Mouse (Mus musculus) C2C12 (cell line): ENCODE results near the gene Olfr895.

Experiments
- CEBPB ChIP-seq: IDR thresholded peaks from one replicate; pipeline ENCODE4 v1.6.1; 2011; ENCODE audit warnings: low read depth, mild to moderate bottlenecking, control low read depth, moderate library complexity
- CTCF ChIP-seq: IDR thresholded peaks from one replicate; pipeline ENCODE4 v1.5.1; 2011; ENCODE audit not compliant: control insufficient read depth, insufficient read depth, insufficient read length
- MAX ChIP-seq: IDR thresholded peaks from one replicate; pipeline ENCODE4 v1.6.1; 2011; ENCODE audit warnings: mild to moderate bottlenecking, control low read depth
- MYOD1 ChIP-seq: IDR thresholded peaks from one replicate; pipeline ENCODE4 v1.6.1; 2011; ENCODE audit warnings: low read depth; ENCODE audit not compliant: control insufficient read depth, insufficient read length
- USF1 ChIP-seq: IDR thresholded peaks from one replicate; pipeline ENCODE4 v1.6.1; 2011; ENCODE audit warnings: low read depth, mild to moderate bottlenecking, control low read depth, moderate library complexity

DNA sequence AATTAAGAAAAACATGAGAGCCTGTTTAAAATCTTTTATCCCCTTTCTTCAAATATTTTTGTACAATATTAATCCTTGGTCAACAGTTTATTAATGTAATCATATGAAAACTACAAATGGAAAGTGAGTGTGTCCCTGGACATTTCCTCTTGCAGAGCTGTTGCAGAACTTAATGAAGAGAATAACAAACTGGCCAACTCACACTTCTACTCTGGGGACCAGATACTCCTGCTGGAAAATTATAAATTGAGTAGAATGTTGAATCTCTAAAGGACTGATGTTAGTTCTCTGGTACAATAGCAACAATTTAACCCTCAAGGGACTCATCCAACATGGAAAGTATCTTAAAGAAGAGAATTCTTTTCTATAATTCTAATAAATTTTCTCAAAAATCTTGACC is at the start of gene Olfr895:
- TF ChIP-seq CEBPB: no peak
- TF ChIP-seq CTCF: no peak
- TF ChIP-seq USF1: no peak
- TF ChIP-seq MAX: no peak
- no peak for TF ChIP-seq MYOD1
